Mouse (Mus musculus) right cerebral cortex, postnatal 25 days (tissue): ENCODE data around the gene Vps26c.
"Not testable (repeated sequence)": the region's sequence is repeated elsewhere in the genome, so short reads cannot be mapped to it uniquely, and the experiment has no call there.

Source experiments
- DNase-seq: peaks from one replicate; pipeline ENCODE4 v3.0.0; 2022

Vps26c gene

GRCm38 (mm10) chr16:94484752-94485535, 41.7 kb downstream of the Vps26c start:
- DNase-seq, result no peak

GRCm38 (mm10) chr16:94473086-94473822, 53.4 kb downstream of the Vps26c start:
- peak; percentile 43 for DNase-seq

- DNase-seq, result peak; percentile 81
Observed at GRCm38 (mm10) chr16:94472515-94472951, 54.1 kb downstream of the Vps26c start.

- no peak for DNase-seq
Observed at GRCm38 (mm10) chr16:94468391-94468790, 58.2 kb downstream of the Vps26c start.

- DNase-seq, result no peak
Observed at GRCm38 (mm10) chr16:94467337-94468055, 59.1 kb downstream of the Vps26c start.

GRCm38 (mm10) chr16:94466317-94466716, 60.3 kb downstream of the Vps26c start:
- DNase-seq, result not testable (repeated sequence)

GRCm38 (mm10) chr16:94465900-94466299, 60.7 kb downstream of the Vps26c start:
- no peak for DNase-seq

- no peak for DNase-seq
Observed at GRCm38 (mm10) chr16:94464067-94464466, 62.6 kb downstream of the Vps26c start.

GRCm38 (mm10) chr16:94454146-94454545, 72.5 kb downstream of the Vps26c start:
- no peak for DNase-seq

GRCm38 (mm10) chr16:94452768-94453167, 73.9 kb downstream of the Vps26c start:
- DNase-seq, result no peak

GRCm38 (mm10) chr16:94451545-94452488, 74.8 kb downstream of the Vps26c start:
- no peak for DNase-seq

GRCm38 (mm10) chr16:94449632-94450031, 77.0 kb downstream of the Vps26c start:
- no peak for DNase-seq

- no peak for DNase-seq
Observed at GRCm38 (mm10) chr16:94449151-94449550, 77.5 kb downstream of the Vps26c start.
